Mouse (Mus musculus) heart, embryonic 14.5 days (tissue): ENCODE measurements at regions not wholly inside any gene's neighbourhood (a gene's known extent, or its start where the extent isn't known, plus 50 kb on each side); places are given as distances from the start of the nearest gene placed in this dataset.
A peak's percentile ranks its signal among the peaks of the same experiment; 100 is the strongest.

ENCODE experiments used
- ATAC-seq: fragments of 200-750 bp; cut with Nextera tagmentation; 2 replicates; pipeline ENCODE4 v1.8.0; 2017; ENCODE audit warnings: low read depth, moderate TSS enrichment; ENCODE audit not compliant: insufficient number of reproducible peaks, insufficient read depth, low FRiP score
- H3K27ac ChIP-seq, 2 experiments: fragments of 200-500 bp in 1 of 2; fragments of 300-500 bp in 1 of 2; sonication (generic) in 1 of 2; replicated peaks in 1 of 2; 2 replicates each; pipeline ENCODE4 v1.5.1; 2012 to 2014; ENCODE audit warnings: low read depth in 2 of 2, low read length in 2 of 2, control low read depth in 1 of 2, mild to moderate bottlenecking in 1 of 2, mixed read lengths in 1 of 2; ENCODE audit not compliant: control insufficient read depth in 1 of 2, insufficient read depth in 1 of 2
- H3K27me3 ChIP-seq: fragments of 300-500 bp; sonication (generic); 2 replicates; pipeline ENCODE4 v1.6.1; 2014; ENCODE audit warnings: mild to moderate bottlenecking, low read length, control low read depth; ENCODE audit not compliant: control insufficient read depth, insufficient read depth
- H3K36me3 ChIP-seq: fragments of 300-500 bp; sonication (generic); 2 replicates; pipeline ENCODE4 v1.6.1; 2014; ENCODE audit warnings: mild to moderate bottlenecking, control low read depth, low read length, mixed read lengths; ENCODE audit not compliant: control insufficient read depth, insufficient read depth
- H3K4me1 ChIP-seq, 2 experiments: fragments of 200-500 bp in 1 of 2; fragments of 300-500 bp in 1 of 2; sonication (generic) in 1 of 2; 2 replicates each; pipeline ENCODE4 v1.6.1; 2012 to 2014; ENCODE audit warnings: low read length in 2 of 2, control low read depth in 1 of 2, mixed read lengths in 1 of 2; ENCODE audit not compliant: control insufficient read depth in 2 of 2, insufficient read depth in 2 of 2
- H3K4me2 ChIP-seq: fragments of 300-500 bp; sonication (generic); 2 replicates; pipeline ENCODE4 v1.6.1; 2014; ENCODE audit warnings: mild to moderate bottlenecking, low read length
- H3K4me3 ChIP-seq, 2 experiments: fragments of 200-500 bp in 1 of 2; fragments of 300-500 bp in 1 of 2; sonication (generic) in 1 of 2; 2 replicates each; pipeline ENCODE4 v1.5.1; 2012 to 2014; ENCODE audit warnings: low read length in 2 of 2, mild to moderate bottlenecking in 2 of 2, control low read depth in 1 of 2, low read depth in 1 of 2, moderate library complexity in 1 of 2; ENCODE audit not compliant: control insufficient read depth in 1 of 2, insufficient read depth in 1 of 2
- H3K9ac ChIP-seq: fragments of 300-500 bp; sonication (generic); 2 replicates; pipeline ENCODE4 v1.6.1; 2014; ENCODE audit warnings: mild to moderate bottlenecking, low read length
- H3K9me3 ChIP-seq: fragments of 300-500 bp; sonication (generic); 2 replicates; pipeline ENCODE4 v1.6.1; 2016; ENCODE audit warnings: low read length, control low read depth; ENCODE audit not compliant: control insufficient read depth
- WGBS: fragments of 180-500 bp; shearing (Covaris S2); extraction: QIAGEN DNeasy Blood & Tissue Kit; methylation state at CpG from one replicate; pipeline ENCODE4 v1.1.7; 2014; 5-methylcytosine and 5-hydroxymethylcytosine counted together

- Histone ChIP-seq H3K9ac (no peak overlapping the region), H3K27me3 (no peaks in the 10 kb centered on the region), H3K4me2 (no peak overlapping the region), H3K4me1 (peaks cover 3 to 6% of the 10 kb centered on the region in 2 experiments; a peak in 3 of 4 replicates), H3K36me3 (no peaks in the 10 kb centered on the region), H3K9me3 (no peaks in the 10 kb centered on the region), H3K27ac (no peak overlapping the region), H3K4me3 (no peak overlapping the region)
- 88% methylated on average over 5 of the region's 5 CpGs for WGBS
- ATAC-seq = no peak
Observed at GRCm38 (mm10) chr3:131056893-131057660, 53.2 kb upstream of the Lef1 start.

DNA sequence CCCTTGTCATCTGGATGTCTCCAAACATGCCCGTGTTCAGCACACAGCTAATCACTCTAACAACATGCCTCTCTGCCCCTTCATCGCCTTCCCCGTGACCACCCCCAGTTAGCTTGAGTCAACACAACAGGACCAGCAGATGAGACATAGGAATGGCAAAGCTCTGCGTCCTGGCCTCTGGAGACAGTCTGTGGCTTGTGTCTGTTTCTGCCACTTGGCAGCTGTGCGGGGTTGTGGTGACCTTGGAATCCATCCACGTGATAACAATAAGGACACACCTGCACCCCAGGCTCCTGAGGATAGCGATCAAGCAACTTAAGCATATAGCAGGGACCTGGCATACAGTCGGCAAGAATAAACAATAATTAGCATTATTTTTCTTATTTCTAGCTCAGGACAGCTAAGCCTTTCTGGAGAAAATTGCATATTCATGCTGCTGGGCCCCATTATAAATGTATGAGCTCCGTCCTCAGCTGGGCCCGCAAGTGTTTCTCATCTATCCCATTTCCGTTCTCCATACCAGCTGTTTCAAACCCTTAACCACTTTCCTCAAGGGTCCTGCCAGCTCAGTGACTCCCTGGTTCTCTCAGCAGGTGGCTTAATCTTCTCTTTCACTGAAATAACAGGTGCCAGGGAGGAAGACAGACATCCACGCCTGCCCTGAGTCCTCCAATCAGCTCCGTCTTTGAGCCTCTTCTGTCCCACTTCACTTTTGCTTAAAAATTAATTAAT lies 55.9 kb upstream of the Lef1 start:
- Histone ChIP-seq H3K4me2 (no peak overlapping the region), H3K4me3 (no peak overlapping the region), H3K9ac (no peak overlapping the region), H3K4me1 (peaks cover 3 to 6% of the 10 kb centered on the region in 2 experiments; a peak in 3 of 4 replicates), H3K36me3 (no peaks in the 10 kb centered on the region), H3K9me3 (no peaks in the 10 kb centered on the region), H3K27ac (no peak overlapping the region), H3K27me3 (no peaks in the 10 kb centered on the region)
- WGBS = 62% methylated on average over 13 of the region's 13 CpGs
- ATAC-seq = no peak

DNA sequence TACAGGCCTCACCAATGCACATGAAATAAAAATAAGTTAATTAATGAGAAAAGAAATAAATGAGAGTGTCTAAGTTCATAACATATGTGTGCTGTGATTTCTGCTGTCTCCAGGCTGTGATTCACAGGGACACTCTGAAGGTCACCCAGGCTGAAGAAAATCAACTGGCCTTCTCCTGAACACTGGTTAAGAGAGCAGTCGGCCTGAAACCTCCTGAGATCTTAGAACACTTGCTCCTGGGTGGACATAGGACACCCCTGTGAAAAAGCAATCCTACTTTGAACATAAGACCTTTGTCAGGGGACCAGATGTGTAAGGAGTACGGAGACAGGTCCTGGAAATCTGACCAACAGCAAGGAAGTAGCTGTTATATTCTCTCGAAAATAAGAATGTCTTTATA lies 62.6 kb upstream of the Lef1 start:
- no peak overlapping the region for H3K4me3 ChIP-seq
- no peaks in the 10 kb centered on the region for H3K9me3 ChIP-seq
- H3K27ac ChIP-seq = no peak overlapping the region
- H3K4me1 ChIP-seq = peaks cover 3 to 9% of the 10 kb centered on the region in 2 experiments; a peak in 2 of 4 replicates
- no peak overlapping the region for H3K4me2 ChIP-seq
- 67% methylated on average over 3 of the region's 3 CpGs for WGBS
- H3K9ac ChIP-seq = no peak overlapping the region
- H3K27me3 ChIP-seq = no peaks in the 10 kb centered on the region
- H3K36me3 ChIP-seq = no peaks in the 10 kb centered on the region
- 0 out of 2 replicates have a peak, but pooled peaks have one; percentile 21 for ATAC-seq

- Histone ChIP-seq H3K27me3 (no peaks in the 10 kb centered on the region), H3K4me3 (no peak overlapping the region), H3K36me3 (no peaks in the 10 kb centered on the region), H3K27ac (no peak overlapping the region), H3K4me2 (no peak overlapping the region), H3K9me3 (no peaks in the 10 kb centered on the region), H3K4me1 (peaks cover 3 to 9% of the 10 kb centered on the region in 2 experiments; a peak in 2 of 4 replicates), H3K9ac (no peak overlapping the region)
- ATAC-seq = peak; percentile 54; the same call in 1 of the 2 replicates
- WGBS = 63% methylated on average over 5 of the region's 5 CpGs
Observed at GRCm38 (mm10) chr3:131046412-131046811, 63.9 kb upstream of the Lef1 start.

DNA sequence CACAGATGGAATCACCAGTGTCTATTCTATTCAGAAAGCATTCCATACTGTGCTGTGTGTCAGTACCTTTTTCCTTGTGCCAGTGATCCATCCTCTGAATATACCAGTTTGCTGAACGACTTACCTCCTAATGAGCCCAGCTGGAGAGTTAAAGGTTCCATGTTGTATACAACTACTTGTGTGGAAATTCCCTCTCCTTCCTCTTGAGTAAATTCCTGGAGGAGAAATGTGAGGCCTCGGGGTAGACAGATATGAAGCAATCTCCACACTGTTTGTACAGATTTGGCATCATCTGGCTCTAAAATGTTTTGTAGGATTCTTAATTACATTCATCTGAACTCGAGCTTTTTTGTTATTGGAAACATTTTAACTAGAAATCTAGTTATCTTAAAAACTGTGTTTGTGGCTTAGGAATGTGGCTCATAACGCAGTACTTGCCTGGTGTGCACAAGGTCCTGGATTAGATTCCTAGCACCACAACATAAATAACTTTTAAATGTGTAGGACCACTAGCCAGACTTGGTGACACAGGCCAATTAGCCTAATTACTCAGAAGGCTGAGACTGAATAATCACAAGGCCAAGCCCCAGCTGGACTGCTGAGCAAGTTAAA lies 70.0 kb upstream of the Lef1 start:
- Histone ChIP-seq H3K27ac (no peak overlapping the region), H3K4me3 (no peak overlapping the region), H3K4me2 (no peak overlapping the region), H3K36me3 (no peaks in the 10 kb centered on the region), H3K27me3 (no peaks in the 10 kb centered on the region), H3K9ac (no peak overlapping the region), H3K4me1 (no peaks in the 10 kb centered on the region), H3K9me3 (no peaks in the 10 kb centered on the region)
- ATAC-seq = no peak
- WGBS = 67% methylated on average over 4 of the region's 4 CpGs

DNA sequence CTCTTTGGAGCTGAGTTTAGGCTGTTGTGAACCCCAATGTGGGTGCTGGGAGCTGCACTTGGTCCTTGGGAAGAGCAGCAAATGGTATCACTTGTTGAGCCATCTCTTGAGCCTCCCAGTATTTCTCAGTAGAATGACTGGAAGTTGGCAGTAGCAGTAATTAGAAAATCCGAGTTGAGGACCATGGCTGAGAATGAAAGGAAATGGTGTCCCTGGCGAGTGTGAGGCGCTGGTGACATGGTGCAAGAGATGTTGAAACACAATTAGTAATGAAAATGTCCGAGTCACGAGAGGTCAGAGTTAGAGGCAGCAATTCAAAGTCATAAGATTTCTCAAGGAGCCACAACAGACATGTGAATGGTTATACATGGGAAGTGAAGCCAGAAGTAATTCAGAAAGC lies 73.2 kb upstream of the Lef1 start:
- no peak for ATAC-seq
- H3K9ac ChIP-seq = no peak overlapping the region
- no peaks in the 10 kb centered on the region for H3K36me3 ChIP-seq
- H3K4me1 ChIP-seq = no peaks in the 10 kb centered on the region
- H3K4me2 ChIP-seq = no peak overlapping the region
- no peak overlapping the region for H3K4me3 ChIP-seq
- 81% methylated on average over 5 of the region's 5 CpGs for WGBS
- H3K27me3 ChIP-seq = no peaks in the 10 kb centered on the region
- H3K9me3 ChIP-seq = no peaks in the 10 kb centered on the region
- no peak overlapping the region for H3K27ac ChIP-seq

- H3K27me3 ChIP-seq = no peaks in the 10 kb centered on the region
- no peak overlapping the region for H3K9ac ChIP-seq
- no peak overlapping the region for H3K4me3 ChIP-seq
- no peak for ATAC-seq
- no peak overlapping the region for H3K27ac ChIP-seq
- no peak overlapping the region for H3K4me2 ChIP-seq
- no peaks in the 10 kb centered on the region for H3K4me1 ChIP-seq
- no peaks in the 10 kb centered on the region for H3K36me3 ChIP-seq
- no peaks in the 10 kb centered on the region for H3K9me3 ChIP-seq
- WGBS = 57% methylated on average over 5 of the region's 5 CpGs
Observed at GRCm38 (mm10) chr3:131034774-131035173, 75.5 kb upstream of the Lef1 start.
